Mouse (Mus musculus): ENCODE measurements around the gene Itgb1bp1.

DNA sequence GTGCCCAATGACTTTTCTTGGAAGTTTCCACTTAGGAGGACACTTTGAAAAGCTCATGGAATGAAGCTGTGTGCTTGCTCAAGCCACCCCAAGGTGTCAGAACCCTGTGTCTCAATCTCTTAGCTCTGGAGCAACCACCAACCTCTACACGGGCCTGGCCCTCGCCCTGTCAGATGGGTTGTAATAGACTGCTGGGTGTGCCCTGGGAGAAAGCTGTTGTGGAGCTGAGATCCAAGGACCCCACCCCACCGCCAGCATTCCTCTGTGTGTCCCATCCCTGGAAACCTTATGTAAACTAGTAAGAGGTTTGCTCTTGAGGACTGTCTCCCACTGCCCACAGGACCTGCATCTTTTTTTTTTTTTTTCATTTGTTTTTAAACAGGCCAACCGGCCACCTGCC lies 62.2 kb downstream of the Itgb1bp1 start:
- TF ChIP-seq POLR2A (IDR thresholded peaks at IDR 0.05; ENCODE audit: insufficient read depth, low read depth, low read length) (no peak), CTCF (IDR thresholded peaks at IDR 0.05; ENCODE audit: insufficient read depth, low read depth, low read length) (no peak)
